Mouse (Mus musculus) hindbrain, embryonic 10.5 days (tissue): ENCODE measurements around the gene Gm17651. TPM values are rescaled to one million over a fixed set of nuclear protein-coding genes. Genes with fewer than 3 reads are reported as not detected.

ENCODE experiments used
- DNase-seq: peaks from one replicate; pipeline ENCODE4 v3.0.0-alpha.2; 2017; ENCODE audit warnings: low spot score
- H3K27ac ChIP-seq: fragments of 300-500 bp; sonication (generic); 2 replicates; pipeline ENCODE4 v1.5.1; 2016; ENCODE audit warnings: mild to moderate bottlenecking, moderate library complexity
- H3K27me3 ChIP-seq: fragments of 300-500 bp; sonication (generic); 2 replicates; pipeline ENCODE4 v1.6.1; 2016; ENCODE audit warnings: mild to moderate bottlenecking; ENCODE audit not compliant: poor library complexity, insufficient read depth, severe bottlenecking
- H3K36me3 ChIP-seq: fragments of 300-500 bp; sonication (generic); 2 replicates; pipeline ENCODE4 v1.6.1; 2016; ENCODE audit warnings: mild to moderate bottlenecking, moderate library complexity
- H3K4me1 ChIP-seq: fragments of 300-500 bp; sonication (generic); replicated peaks from 2 replicates; pipeline ENCODE4 v1.6.1; 2016; ENCODE audit warnings: mild to moderate bottlenecking
- H3K4me3 ChIP-seq: fragments of 300-500 bp; sonication (generic); 2 replicates; pipeline ENCODE4 v1.5.1; 2016; ENCODE audit warnings: mild to moderate bottlenecking, moderate library complexity
- H3K9me3 ChIP-seq: fragments of 300-500 bp; sonication (generic); 2 replicates; pipeline ENCODE4 v1.6.1; 2016; ENCODE audit warnings: mild to moderate bottlenecking, moderate library complexity
- WGBS: fragments of 180-500 bp; shearing (Covaris S2); methylation state at CpG from one replicate; pipeline ENCODE4 v1.1.7; 2016; 5-methylcytosine and 5-hydroxymethylcytosine counted together
- polyA plus RNA-seq: library from polyadenylated mRNA; unstranded; fragments of >200 nt; fragmentation: Nextera tagmentation; extraction: Ambion mirVana; gene quantifications from 2 replicates; pipeline ENCODE4 v1.2.1, GENCODE M21; 2016

The Gm17651 gene
- polyA plus RNA-seq, 1 experiment from 2014 or later, result not detected

DNA sequence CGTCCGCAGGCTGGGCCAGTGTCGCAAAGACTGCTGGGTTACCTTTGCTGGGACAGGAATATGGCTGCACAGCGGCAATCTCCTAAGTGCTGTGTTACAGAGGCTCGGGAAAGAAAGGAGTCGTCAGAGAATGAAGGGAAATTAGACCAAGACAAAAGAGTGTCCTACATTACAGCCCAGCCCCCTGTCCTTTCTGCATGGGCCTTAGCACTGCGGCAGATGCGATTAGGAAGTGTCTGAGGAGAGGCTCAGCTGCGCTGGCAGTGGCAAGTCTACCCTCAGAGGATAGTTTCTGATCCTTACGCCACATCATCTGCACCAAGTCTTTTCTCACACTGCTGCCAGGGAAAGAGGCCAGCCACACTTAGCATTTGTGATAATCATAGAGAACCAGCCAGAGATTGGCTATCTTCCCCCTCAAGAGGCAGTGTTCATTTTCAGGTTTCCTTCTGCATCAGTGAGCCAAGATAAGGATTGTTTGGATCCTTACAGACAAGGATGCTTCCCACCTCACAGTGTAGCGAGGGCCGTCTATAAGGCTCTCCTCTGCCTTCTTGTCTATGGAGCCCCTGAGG lies 17.0 kb upstream of the Gm17651 start:
- Histone ChIP-seq H3K4me1 (peaks cover 20% of the 10 kb centered on the region), H3K27ac (peak overlapping the region; percentile 2; the same call in 1 of the 2 replicates), H3K4me3 (no peak overlapping the region), H3K36me3 (no peaks in the 10 kb centered on the region), H3K9me3 (no peaks in the 10 kb centered on the region), H3K27me3 (no peaks in the 10 kb centered on the region)
- no peak for DNase-seq
- 71% methylated on average over 12 of the region's 12 CpGs for WGBS

- 58% methylated on average over 7 of the region's 7 CpGs for WGBS
- Histone ChIP-seq H3K4me3 (no peak overlapping the region), H3K4me1 (peaks cover 20% of the 10 kb centered on the region), H3K27ac (no peak overlapping the region), H3K27me3 (0 out of 2 replicates have a peak, but pooled peaks cover 1% of the 10 kb centered on the region), H3K9me3 (no peaks in the 10 kb centered on the region), H3K36me3 (no peaks in the 10 kb centered on the region)
- no peak for DNase-seq
Observed at GRCm38 (mm10) chr3:97690590-97690989, 16.1 kb upstream of the Gm17651 start.

DNA sequence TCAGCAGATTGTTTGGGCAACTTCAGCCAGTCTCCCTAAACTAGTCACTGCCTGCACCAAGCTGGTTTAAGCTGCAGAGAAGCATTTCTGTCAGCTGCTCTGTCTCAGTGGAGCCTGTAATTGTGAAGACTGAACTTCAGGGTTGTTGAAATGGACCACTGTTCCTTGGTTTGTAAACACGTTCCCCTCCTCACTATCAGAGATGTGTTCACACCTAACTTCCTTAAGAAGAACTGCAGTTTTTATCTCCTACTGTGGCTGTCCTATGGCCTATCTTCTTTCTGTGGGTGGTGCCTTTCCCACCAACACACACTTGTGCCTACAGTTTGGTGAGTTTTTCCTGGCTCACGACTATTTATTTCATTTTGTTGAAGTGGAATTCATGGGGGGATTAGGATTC lies 14.8 kb upstream of the Gm17651 start:
- 77% methylated on average over 2 of the region's 2 CpGs for WGBS
- H3K4me1 ChIP-seq, result peaks cover 24% of the 10 kb centered on the region
- H3K4me3 ChIP-seq, result no peak overlapping the region
- DNase-seq, result no peak
- peaks cover 8% of the 10 kb centered on the region; the same call in 1 of the 2 replicates for H3K27me3 ChIP-seq
- no peak overlapping the region for H3K27ac ChIP-seq
- no peaks in the 10 kb centered on the region for H3K36me3 ChIP-seq
- H3K9me3 ChIP-seq, result no peaks in the 10 kb centered on the region

DNA sequence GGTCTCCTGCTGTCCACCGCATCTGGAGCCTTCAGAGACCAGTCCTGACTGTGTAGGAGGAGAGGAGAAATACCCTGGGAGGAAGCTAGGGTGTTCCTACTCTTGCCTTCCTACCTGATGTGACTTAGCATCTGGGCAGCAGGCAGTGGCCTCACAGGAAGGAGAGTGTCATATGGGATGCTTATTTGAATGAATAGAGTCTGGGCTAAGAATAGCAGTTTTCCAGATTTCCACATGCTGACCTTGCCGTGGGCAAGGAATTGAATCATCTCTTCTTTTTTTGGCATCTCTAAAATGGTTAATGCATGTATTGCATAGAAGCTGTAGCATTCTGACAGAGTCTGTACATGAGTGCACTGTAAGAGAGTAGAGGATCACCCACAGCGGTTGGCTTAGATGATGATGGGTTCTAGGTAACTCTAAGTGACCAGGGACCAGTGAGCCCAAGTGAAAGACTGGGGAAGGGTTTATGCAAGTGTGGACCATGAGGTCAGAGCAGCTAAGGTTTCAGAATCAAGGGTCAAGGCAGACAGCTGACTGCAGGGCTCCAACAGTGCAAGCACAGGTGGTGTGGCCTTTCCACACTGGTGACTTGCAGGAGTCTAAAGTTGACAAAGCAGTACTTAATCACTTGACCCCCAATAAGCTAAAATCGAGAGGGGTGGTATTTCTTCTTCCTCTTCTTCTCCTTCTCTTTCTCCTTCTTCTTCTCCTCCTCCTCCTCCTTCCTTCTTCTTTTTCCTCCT lies 12.1 kb upstream of the Gm17651 start:
- Histone ChIP-seq H3K9me3 (no peaks in the 10 kb centered on the region), H3K27ac (no peak overlapping the region), H3K4me3 (no peak overlapping the region), H3K36me3 (no peaks in the 10 kb centered on the region), H3K4me1 (peaks cover 35% of the 10 kb centered on the region), H3K27me3 (peaks cover 35% of the 10 kb centered on the region)
- whole genome bisulfite sequencing, result 84% methylated on average over 4 of the region's 4 CpGs
- no peak for DNase-seq

GRCm38 (mm10) chr3:97683560-97684195 lies 9.2 kb upstream of the Gm17651 start:
- DNase-seq, result peak; percentile 41
- 8% methylated on average over 16 of the region's 16 CpGs for WGBS
- Histone ChIP-seq H3K27me3 (peaks cover 52% of the 10 kb centered on the region), H3K4me1 (peaks cover 34% of the 10 kb centered on the region), H3K4me3 (peak overlapping the region; percentile 29), H3K9me3 (no peaks in the 10 kb centered on the region), H3K36me3 (no peaks in the 10 kb centered on the region), H3K27ac (0 out of 2 replicates have a peak overlapping the region, but pooled peaks have one; percentile 37)

- peaks cover 52% of the 10 kb centered on the region for H3K27me3 ChIP-seq
- H3K27ac ChIP-seq, result no peak overlapping the region
- peaks cover 34% of the 10 kb centered on the region for H3K4me1 ChIP-seq
- peak overlapping the region; percentile 56 for H3K4me3 ChIP-seq
- H3K36me3 ChIP-seq, result no peaks in the 10 kb centered on the region
- H3K9me3 ChIP-seq, result no peaks in the 10 kb centered on the region
- no peak for DNase-seq
- WGBS, result 18% methylated on average over 5 of the region's 5 CpGs
Observed at GRCm38 (mm10) chr3:97682576-97682975, 8.1 kb upstream of the Gm17651 start.

DNA sequence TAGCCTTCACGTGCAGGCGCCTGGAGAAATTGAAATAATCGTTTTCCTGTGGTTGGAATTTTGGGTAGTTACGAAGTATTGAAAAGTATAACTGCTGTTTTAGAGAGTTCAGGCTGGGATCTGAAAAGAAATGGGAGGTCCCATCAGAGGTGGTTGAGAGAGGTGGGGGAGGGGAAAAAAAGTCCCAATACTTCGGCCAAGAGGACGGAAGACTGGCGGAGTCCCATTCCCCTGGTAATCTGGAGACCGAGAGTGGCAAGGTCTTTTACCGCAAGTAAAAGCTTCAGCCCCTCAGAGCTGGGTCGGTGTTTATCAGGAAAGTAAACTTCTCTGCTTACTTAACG lies 7.6 kb upstream of the Gm17651 start:
- Histone ChIP-seq H3K27ac (no peak overlapping the region), H3K9me3 (no peaks in the 10 kb centered on the region), H3K27me3 (peaks cover 52% of the 10 kb centered on the region), H3K4me3 (peak overlapping the region; percentile 56), H3K36me3 (no peaks in the 10 kb centered on the region), H3K4me1 (peaks cover 34% of the 10 kb centered on the region)
- WGBS, result under 1% methylated on average over 11 of the region's 11 CpGs
- DNase-seq, result no peak

DNA sequence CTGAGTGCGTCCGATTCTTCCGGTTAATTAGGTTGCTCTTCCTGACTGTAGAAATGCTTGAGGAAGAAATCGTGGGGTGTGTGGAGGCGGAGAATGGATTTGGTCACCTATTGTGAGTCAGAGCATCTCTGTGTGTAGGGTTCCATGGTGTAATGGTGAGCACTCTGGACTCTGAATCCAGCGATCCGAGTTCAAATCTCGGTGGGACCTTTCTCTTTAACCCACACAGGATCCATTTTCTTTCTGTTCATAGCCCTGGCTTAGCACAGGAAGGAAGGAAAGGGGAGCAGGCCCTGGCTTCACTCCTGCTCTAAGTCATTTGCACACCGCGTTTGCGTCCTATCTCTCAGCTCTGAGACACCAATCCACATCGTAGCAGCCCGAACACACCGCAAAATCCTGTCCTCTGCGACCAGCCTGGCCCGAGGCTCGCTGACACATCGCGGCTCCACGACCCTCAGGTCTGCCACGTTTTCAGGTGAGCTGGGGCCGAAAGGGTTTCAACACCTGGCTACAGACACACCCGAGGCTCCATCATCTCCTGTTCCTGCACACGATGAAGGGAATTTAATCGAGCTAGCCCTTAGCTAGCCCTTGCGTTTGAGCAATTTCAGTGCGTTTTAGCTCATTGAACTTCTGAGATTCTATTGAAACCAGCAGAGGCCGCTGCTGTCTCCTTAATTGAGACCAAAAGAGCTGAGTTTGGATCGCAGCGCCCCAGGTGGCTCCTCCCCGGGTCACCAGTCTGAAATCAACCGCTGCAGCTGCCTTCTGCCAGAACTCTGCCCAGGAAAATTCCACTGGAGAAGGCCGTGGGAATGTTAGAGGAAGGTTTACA lies 7.0 kb upstream of the Gm17651 start:
- H3K27ac ChIP-seq, result peak overlapping the region; percentile 59
- H3K4me1 ChIP-seq, result peaks cover 34% of the 10 kb centered on the region
- 1% methylated on average over 33 of the region's 33 CpGs for WGBS
- peak; percentile 82 for DNase-seq
- peak overlapping the region; percentile 56 for H3K4me3 ChIP-seq
- no peaks in the 10 kb centered on the region for H3K36me3 ChIP-seq
- H3K9me3 ChIP-seq, result no peaks in the 10 kb centered on the region
- H3K27me3 ChIP-seq, result peaks cover 52% of the 10 kb centered on the region

DNA sequence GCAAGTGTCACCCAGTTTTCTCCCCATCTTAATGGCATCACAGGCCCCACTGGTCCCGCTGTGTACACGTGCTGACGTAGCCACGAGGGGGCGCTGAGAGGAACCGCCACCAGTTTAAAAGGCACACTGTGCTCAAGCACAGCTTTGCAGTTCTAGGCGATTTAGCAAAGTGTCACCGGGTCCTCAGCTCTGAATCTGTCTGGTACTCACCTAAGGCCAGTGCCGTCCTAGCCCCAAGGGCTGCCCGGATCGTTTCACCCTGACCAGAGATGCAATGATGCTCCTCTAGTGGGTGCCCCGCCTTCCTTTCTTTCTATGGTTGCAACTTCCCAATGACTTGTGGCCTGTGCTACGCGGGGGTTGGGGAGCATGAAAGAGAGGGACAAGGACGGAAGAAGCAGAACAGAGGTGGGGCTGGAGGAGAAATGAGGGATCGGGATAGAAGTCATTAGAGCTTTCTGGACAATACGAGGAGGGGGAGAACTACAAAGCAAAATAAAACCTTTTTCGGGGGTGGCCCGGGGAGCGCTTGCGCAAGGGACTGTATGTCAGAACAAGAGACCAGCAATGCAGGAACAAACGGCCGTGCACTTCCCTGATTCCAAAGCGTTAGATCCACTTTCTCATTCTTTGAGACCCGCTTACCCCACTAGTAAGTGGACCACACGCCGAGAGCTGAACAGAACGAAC lies 6.3 kb upstream of the Gm17651 start:
- H3K27ac ChIP-seq, result peak overlapping the region; percentile 59
- no peaks in the 10 kb centered on the region for H3K36me3 ChIP-seq
- DNase-seq, result peak; percentile 79
- 2% methylated on average over 28 of the region's 28 CpGs for WGBS
- H3K4me3 ChIP-seq, result peak overlapping the region; percentile 56
- peaks cover 52% of the 10 kb centered on the region for H3K27me3 ChIP-seq
- H3K4me1 ChIP-seq, result peaks cover 34% of the 10 kb centered on the region
- H3K9me3 ChIP-seq, result no peaks in the 10 kb centered on the region

DNA sequence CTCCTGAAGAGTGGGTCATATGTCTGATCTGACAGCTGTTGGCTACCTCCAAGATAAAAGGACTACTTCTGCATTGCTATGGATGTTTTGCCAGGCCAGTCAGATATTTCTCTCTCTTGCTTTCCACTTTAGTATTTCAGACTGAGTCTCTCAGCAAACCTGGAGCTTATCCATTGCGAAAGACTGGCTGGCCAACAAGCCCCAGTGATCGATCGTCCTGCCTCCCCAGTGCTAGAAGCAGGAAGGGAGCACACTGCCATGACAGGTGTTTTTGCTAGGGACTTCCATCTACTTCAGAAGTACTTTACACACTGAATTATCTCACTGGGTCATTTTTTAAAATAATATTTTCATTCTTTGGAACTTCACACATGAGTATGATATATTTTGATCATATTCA lies 3.9 kb upstream of the Gm17651 start:
- no peak for DNase-seq
- Histone ChIP-seq H3K9me3 (no peaks in the 10 kb centered on the region), H3K4me3 (no peak overlapping the region), H3K27me3 (peaks cover 35% of the 10 kb centered on the region), H3K4me1 (peaks cover 22% of the 10 kb centered on the region), H3K27ac (no peak overlapping the region), H3K36me3 (no peaks in the 10 kb centered on the region)
- 97% methylated on average over 3 of the region's 3 CpGs for WGBS

DNA sequence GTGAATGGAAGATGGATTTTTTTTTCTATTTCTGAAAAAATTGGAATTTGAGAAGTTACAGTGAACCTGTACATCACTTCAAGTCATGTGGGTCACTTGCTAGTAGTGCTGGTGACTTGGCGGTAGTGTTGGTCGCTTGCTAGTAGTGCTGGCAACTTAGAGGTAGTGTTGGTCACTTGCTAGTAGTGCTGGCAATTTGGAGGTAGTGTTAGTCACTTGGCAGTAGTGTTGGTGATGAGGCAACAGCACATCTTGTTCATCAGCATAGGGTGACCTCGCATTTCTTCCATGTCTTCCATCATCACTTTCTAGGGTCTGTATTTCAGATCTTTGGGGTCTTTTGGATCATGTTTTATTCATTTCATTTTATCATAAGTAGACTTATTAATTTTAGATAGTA lies 1.6 kb upstream of the Gm17651 start:
- H3K4me3 ChIP-seq, result no peak overlapping the region
- 92% methylated on average over 3 of the region's 3 CpGs for WGBS
- no peaks in the 10 kb centered on the region for H3K9me3 ChIP-seq
- no peak for DNase-seq
- no peak overlapping the region for H3K27ac ChIP-seq
- H3K36me3 ChIP-seq, result peaks cover 13% of the 10 kb centered on the region
- H3K4me1 ChIP-seq, result peaks cover 6% of the 10 kb centered on the region
- peaks cover 13% of the 10 kb centered on the region for H3K27me3 ChIP-seq

DNA sequence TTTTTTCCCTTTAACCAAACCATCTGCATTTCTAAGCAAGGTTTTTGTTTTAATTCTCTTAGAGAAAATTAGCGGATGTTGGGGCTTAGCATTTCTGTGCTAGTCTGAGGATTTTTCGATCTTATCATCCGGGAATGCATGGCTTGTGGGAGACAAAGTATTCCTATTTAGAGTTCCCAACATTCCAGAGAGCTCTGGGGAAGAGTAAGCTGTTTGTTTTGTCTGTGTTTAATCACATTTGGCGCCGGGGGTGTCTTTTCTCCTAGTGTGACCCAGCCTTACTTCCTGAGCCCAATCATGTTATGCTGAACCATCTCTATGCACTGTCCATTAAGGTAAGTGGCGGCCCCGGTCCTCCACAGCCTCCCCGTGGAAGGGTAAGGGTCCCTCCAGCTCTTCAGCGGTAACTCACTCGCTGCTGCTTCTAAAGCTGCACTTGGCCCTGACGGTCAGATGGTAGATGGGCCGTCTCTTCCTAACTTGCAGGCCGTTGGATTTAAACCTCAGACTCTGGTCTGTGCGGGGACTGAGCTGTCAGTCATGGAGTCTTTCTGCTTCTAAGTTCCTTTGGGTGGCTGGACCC lies 7.3 kb downstream of the Gm17651 start:
- peaks cover 92% of the 10 kb centered on the region for H3K36me3 ChIP-seq
- whole genome bisulfite sequencing, result 81% methylated on average over 14 of the region's 14 CpGs
- H3K4me1 ChIP-seq, result no peaks in the 10 kb centered on the region
- no peaks in the 10 kb centered on the region for H3K27me3 ChIP-seq
- H3K4me3 ChIP-seq, result no peak overlapping the region
- no peak for DNase-seq
- no peaks in the 10 kb centered on the region for H3K9me3 ChIP-seq
- no peak overlapping the region for H3K27ac ChIP-seq
